Mouse (Mus musculus) bone marrow, adult 2 months (tissue): ENCODE measurements around the gene Barhl1. TPM values are rescaled to one million over a fixed set of nuclear protein-coding genes. Genes with fewer than 3 reads are reported as not detected.

Experiments used
- H3K27ac ChIP-seq: fragments of 200-500 bp; 2 replicates; pipeline ENCODE4 v1.5.1; 2012; ENCODE audit warnings: low read depth, mild to moderate bottlenecking, control low read depth, inconsistent platforms, low read length; ENCODE audit not compliant: control insufficient read depth, poor library complexity, insufficient read depth
- H3K4me1 ChIP-seq: fragments of 200-500 bp; 2 replicates; pipeline ENCODE4 v1.6.1; 2011; ENCODE audit warnings: low read length; ENCODE audit not compliant: control insufficient read depth, insufficient read depth
- H3K4me3 ChIP-seq: fragments of 200-500 bp; replicated peaks from 2 replicates; pipeline ENCODE3; 2011; ENCODE audit warnings: mild to moderate bottlenecking, low read depth, low read length, control low read depth; ENCODE audit not compliant: control insufficient read depth
- CTCF ChIP-seq: fragments of 200-500 bp; IDR thresholded peaks from 2 replicates; pipeline ENCODE4 v1.5.1; 2011; ENCODE audit warnings: low read length, control low read depth; ENCODE audit not compliant: control insufficient read depth, insufficient read depth
- POLR2A ChIP-seq: fragments of 200-500 bp; IDR thresholded peaks from 2 replicates; pipeline ENCODE4 v1.6.1; 2011; ENCODE audit warnings: low read depth, mild to moderate bottlenecking, control low read depth, low read length, borderline replicate concordance; ENCODE audit not compliant: control insufficient read depth
- WGBS: fragments of 180-500 bp; shearing (Covaris S2); methylation state at CpG from one replicate; pipeline ENCODE4 v1.1.7; 2018; 5-methylcytosine and 5-hydroxymethylcytosine counted together
- polyA plus RNA-seq: library from polyadenylated mRNA; stranded (reverse); fragments of >200 nt; gene quantifications from 2 replicates; pipeline ENCODE4 v1.2.4, GENCODE M21; 2011; ENCODE audit warnings: low replicate concordance; ENCODE audit not compliant: missing spikeins, insufficient read depth, insufficient read length

Barhl1 gene
- polyA plus RNA-seq, 1 experiment: not detected

DNA sequence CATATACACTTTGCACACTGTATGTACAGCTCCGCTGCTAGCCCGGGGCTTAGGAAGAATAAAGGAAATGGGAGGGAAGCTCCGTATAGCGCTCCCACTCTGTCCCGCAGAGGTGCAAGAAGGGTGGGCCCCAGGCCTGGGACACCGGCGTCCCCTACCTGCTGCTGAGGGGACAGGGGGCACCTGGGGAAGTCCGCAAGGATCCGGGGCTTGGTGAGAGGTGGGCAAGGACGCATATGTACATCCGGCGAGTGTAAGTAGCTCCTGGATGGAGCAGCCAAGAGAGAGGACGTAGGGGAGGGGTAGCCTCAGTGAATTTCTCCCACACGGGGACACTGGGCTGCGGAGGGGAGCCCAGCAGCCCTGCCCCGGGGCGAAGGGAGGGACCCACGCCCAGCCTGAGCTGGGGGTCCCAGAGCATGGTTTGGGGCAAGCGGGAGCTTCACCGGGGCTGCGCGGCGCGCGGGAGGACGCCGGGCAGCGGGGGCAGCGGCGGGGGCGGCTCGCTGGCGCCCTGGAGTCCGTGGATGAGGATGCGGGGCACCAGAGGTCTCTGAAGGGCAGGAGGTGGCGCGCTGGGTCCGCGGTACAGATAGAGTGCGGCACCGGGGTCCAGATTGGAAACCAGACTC is 7.2 kb downstream of the Barhl1 start:
- WGBS: 6% methylated on average over 40 of the region's 41 CpGs
- TF ChIP-seq CTCF: no peak
- no peak for TF ChIP-seq POLR2A
- no peak overlapping the region for H3K27ac ChIP-seq
- H3K4me1 ChIP-seq: no peaks in the 10 kb centered on the region
- no peak overlapping the region for H3K4me3 ChIP-seq

DNA sequence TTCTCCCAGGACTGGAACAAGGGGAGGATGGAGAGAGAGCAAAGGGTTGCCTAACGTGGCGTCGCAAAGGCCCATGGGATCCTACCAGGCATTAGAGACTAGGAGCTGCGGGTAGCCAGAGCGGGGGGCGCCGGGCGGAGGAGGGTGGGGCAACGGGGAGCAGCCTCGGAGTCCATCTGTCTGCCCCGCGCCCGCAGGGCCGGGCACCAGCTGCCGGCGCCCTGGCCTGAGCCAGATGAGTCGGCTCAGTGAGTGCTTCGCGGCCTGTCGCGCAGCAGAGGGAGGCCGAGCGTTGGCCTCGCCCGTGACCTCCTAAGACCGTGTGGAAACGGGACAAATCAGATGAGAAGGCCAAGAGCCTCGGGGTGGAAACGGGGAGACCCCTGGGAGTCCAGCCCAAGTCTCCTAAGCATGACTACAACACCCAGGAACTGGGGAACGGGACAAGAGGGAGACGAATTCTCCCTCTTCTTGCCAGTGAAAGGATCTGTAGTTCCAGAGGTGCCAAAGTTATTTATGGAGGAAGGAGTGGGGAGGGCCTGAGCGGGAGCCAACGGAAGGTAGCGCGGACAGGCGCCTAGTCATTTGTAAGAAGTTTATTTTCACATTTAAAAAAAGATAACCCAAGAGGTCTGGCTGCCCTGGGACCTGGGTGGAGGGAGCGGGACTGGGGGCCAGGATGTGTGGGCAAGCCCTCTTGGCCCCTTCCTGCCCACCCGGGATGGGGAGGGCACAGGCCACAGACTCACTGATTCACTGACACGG is 7.9 kb downstream of the Barhl1 start:
- TF ChIP-seq CTCF: no peak
- TF ChIP-seq POLR2A: no peak
- H3K4me3 ChIP-seq: no peak overlapping the region
- 2% methylated on average over 39 of the region's 39 CpGs for WGBS

DNA sequence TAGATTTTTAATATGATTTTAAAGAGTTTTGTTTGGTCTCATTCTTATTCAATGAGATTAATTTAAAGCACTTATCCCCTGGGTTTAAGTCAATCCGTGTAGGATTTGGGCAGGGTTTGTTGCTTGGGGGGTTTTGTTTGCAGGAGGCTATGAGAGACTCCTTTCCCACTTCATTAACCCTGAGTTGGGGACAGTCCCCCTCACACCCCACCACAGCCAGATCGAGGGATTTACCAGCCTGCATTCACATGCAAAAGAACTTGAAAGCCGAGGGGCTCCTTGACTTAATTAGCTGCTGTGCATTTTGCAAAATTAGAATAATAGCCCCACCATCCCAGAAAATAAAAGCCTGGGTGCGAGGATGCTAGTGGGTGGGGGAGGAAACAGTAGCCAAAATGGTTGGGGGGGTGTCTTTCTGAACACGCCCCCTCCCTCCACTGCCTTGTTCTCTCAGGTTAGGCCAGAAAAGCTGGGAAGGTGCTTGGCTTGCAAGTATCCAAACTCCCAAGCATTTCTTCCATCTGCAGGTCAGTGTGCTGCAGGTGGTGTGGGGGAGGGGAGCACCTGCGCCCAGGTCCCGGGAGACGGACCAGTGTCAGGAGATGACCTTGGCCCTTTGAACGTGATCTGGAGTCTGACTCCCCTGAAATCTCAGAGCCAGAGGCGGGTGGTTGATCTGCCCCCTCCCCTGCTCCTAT is 8.6 kb downstream of the Barhl1 start:
- TF ChIP-seq POLR2A (no peak), CTCF (no peak)
- WGBS: 30% methylated on average over 10 of the region's 10 CpGs
- H3K4me1 ChIP-seq: no peaks in the 10 kb centered on the region
- no peak overlapping the region for H3K27ac ChIP-seq
- no peak overlapping the region for H3K4me3 ChIP-seq

More for the DNA sequence above, 7.9 kb downstream of the Barhl1 start:
- H3K27ac ChIP-seq: no peak overlapping the region
- H3K4me1 ChIP-seq: no peaks in the 10 kb centered on the region

DNA sequence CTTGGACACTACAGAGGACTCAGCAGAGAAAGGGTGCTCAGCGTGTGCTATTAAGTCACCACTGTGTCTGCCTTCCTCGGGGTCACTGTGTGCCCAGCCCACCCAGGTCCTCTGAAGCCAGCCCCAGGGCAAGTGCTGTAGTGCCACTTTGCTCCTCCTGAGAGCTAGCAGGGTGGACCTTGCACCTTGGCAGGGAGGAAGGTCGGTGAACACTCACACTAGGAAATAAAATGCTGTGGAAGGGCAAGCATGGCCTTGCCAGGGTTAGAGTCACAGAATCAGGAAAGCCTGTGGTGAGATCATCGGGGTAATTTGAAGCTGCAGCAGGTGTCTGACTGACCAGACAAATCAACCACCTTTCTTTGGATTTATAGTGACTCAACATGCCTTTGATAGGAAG is 10.9 kb downstream of the Barhl1 start:
- TF ChIP-seq CTCF: no peak
- H3K4me1 ChIP-seq: no peaks in the 10 kb centered on the region
- WGBS: 79% methylated on average over 4 of the region's 4 CpGs
- H3K4me3 ChIP-seq: no peak overlapping the region
- no peak overlapping the region for H3K27ac ChIP-seq

DNA sequence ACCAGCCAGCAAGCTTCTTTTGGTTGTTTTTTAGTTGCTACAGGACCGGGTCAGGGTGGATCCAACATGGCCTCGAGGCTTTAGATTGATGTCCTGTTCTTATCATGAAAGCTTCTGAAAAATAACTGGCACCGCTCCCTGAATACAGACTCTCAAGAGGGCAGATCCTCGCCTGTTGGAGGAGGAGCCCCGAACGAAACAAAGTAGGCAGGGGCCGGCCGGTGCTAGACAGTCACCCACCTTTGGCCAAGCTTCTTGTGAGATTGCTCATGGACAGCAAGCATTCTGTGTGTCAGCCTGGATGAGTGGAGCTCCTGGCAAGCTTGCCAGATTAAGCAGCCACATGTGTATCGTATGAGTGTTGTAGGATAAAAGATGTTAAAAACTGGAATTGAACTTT is 11.7 kb downstream of the Barhl1 start:
- Histone ChIP-seq H3K4me1 (no peaks in the 10 kb centered on the region), H3K4me3 (no peak overlapping the region), H3K27ac (no peak overlapping the region)
- TF ChIP-seq POLR2A (no peak), CTCF (no peak)
- 90% methylated on average over 9 of the region's 9 CpGs for whole genome bisulfite sequencing

DNA sequence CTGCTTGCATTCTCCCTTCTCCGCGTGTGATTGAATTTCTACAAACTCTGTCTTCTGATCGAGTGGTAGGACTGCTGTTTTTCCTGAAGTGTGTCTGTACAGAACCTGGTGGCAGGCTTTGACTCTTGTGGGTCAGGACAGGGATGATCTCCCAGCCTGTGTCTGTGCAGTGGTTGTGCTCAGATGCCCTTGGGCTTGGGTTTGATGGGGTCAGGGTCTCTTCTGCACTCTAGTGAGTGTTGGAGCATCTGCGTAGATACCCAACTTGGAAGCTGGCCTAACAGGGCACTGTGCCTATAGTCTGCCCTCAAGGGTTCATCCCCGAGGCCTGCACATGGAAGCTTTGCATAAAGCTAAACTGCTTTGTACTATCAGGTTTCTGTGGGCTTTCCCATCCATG is 12.6 kb downstream of the Barhl1 start:
- TF ChIP-seq CTCF (no peak), POLR2A (no peak)
- no peaks in the 10 kb centered on the region for H3K4me1 ChIP-seq
- no peak overlapping the region for H3K27ac ChIP-seq
- H3K4me3 ChIP-seq: no peak overlapping the region
- WGBS: 83% methylated on average over 5 of the region's 5 CpGs

DNA sequence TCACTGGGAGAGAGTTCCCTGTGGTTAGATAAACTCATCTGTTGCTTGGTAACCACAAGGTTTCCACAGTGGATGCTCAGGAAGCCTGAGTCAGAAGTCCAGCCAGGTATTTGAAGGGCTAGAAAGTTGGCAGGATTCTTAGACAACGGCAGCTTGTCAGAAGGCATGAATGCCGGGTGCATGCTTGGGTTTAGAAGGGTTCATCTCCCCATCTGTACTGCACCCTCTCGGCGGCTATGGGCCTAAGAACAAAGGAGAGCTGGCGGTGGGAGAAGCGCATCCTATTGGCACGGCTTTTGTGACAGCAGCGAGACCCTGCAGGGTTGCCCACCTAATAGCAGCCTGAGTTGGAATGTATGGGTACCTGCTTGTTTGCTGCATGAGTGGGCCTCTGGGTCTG is 14.2 kb downstream of the Barhl1 start:
- no peak for TF ChIP-seq CTCF
- no peak for TF ChIP-seq POLR2A
- WGBS: 90% methylated on average over 8 of the region's 8 CpGs

DNA sequence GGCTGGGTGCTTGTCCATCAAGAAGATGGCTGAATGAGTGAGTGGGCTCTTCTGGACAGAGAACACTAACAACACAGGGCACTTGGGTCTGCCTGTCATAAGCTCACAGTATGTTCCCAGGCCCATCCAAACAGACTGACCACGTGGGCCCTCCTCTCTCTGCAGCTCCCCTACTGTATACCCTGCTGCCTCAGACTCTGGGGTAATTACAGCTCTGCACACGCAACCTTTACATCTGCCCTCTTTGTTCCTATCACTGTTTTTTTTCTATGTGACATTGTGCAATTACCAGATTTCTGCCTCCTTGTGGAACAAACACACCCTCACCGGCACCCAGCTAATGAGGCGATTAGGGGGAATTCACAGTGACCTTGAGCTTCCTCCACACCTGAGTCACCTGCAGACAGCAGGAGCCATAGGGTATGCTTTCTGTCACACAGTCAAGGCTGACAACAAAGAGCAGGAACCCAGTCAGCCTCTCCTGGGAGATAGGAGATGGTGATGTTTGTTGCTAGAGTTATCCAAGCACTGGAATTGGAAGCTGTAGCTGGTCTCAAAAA is 19.0 kb downstream of the Barhl1 start:
- Histone ChIP-seq H3K4me3 (no peak overlapping the region), H3K27ac (no peak overlapping the region), H3K4me1 (no peaks in the 10 kb centered on the region)
- 80% methylated on average over 4 of the region's 4 CpGs for WGBS
- TF ChIP-seq POLR2A (no peak), CTCF (no peak)

More for the DNA sequence above, 14.2 kb downstream of the Barhl1 start:
- H3K4me1 ChIP-seq: no peaks in the 10 kb centered on the region
- H3K27ac ChIP-seq: no peak overlapping the region
- no peak overlapping the region for H3K4me3 ChIP-seq
